Mouse (Mus musculus): ENCODE measurements around the gene Vmn1r207-ps. TPM values are rescaled to one million over a fixed set of nuclear protein-coding genes. Genes with fewer than 3 reads are reported as not detected.
"Not testable (repeated sequence)": the region's sequence is repeated elsewhere in the genome, so short reads cannot be mapped to it uniquely, and the experiment has no call there.

Gene Vmn1r207-ps
- not detected in 2 replicates for total RNA-seq (2021)
- long read RNA-seq = 0 reads

DNA sequence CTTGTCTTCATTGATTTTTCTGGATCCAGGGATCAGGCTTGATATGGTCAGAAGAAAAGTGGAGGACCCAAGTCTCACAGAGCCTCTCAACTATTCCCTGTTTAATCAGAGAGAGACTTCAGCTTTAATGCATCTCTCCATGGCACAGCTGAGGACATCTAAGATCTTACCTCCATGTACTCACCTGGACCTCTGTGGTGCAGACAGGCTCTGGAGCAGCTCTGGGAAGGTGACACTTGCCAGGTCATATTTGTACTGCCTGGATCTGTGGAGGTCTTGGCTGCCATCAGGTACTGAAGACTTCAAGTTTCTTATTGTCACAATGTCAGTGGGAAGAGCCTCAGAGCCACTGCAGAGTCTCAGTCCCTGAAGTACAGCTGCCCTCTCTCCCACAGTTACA, at the start of gene Vmn1r207-ps:
Gene Vmn1r207-ps, minus strand, starts transcription at position 101 of the 400 bp plus-strand sequence.
- not testable (repeated sequence) for DNase-seq

DNA sequence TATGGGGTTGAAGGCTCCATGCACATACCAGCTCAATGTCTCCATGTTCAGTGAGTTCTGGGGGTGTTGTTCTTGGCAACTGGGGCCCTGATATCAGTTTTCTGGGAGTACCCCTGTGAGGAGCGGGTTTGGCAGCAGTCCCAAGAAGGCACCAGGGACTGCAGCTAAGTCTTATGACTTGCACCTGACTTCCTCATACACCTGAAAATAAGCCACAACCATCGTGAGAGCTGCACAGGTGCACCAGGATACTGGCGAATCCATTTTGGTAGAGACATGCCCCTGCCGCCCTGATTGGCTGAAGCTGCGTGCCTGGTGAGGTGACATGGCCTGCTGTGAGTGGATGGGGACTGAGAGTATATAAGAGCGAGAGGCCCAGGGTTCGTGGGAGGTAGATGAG, 47.9 kb upstream of the Vmn1r207-ps start, which contains the start of gene Vmn1r208:
Gene Vmn1r208, minus strand, starts transcription at position 101 of the 400 bp plus-strand sequence.
- not testable (repeated sequence) for DNase-seq

DNA sequence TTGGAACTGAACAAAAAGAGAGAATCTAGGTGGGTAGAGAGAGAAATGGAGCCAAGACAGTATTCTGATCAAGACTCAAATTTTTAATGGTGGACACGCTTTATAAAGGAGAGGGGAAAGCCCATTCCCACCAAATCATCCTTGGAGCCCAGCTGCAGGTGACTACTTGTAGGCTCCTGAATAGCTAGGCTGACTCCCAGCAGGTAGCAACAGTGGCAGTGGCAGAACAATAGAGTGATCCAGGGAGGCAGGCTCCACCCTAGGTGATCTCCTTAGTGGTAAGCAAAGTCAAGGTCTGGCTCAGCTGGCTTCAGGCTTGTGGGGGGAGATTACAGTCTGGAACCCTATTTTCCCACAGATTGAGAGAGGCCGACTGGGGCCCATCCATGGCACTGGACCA, 42.2 kb upstream of the Vmn1r207-ps start:
- DNase-seq = not testable (repeated sequence)

DNA sequence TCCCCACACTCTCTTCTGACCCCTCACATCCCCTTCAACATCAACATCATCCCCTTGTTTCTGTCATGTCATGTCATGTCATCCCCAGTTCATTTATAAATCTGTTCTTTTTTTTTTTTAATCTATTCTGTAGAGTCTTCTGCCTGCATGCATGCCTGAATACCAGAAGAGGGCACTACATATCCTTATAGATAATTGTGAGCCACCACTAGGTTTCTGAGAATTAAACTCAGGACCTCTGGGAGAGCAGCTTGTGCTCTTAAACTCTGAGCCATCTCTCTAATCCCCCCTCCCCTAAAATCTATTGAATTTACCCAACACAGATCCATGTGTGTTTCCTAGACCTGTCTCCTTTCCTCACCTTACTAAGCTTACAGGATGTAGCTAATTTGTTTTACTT, 18.1 kb upstream of the Vmn1r207-ps start:
- no peak for DNase-seq

DNA sequence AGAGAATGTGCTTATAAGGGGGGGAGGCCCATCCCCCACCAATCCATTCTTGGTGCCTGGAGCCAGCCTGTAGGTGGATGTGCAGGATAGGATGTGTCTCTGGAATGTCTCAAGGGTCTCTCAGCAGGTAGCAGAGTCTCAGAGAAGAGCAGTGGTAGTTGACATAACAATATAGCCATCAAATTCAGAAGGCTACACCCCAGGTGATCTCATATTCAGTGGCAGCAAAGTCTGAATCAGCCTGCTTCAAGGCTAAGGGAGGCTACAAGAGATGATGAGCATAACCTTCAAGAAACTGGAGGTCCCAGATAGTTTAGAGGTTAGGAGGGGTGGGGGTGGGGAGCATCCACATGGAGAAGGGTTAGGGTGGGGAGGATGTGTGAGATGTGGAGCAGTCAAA, 22.5 kb downstream of the Vmn1r207-ps start:
- DNase-seq = not testable (repeated sequence)

DNA sequence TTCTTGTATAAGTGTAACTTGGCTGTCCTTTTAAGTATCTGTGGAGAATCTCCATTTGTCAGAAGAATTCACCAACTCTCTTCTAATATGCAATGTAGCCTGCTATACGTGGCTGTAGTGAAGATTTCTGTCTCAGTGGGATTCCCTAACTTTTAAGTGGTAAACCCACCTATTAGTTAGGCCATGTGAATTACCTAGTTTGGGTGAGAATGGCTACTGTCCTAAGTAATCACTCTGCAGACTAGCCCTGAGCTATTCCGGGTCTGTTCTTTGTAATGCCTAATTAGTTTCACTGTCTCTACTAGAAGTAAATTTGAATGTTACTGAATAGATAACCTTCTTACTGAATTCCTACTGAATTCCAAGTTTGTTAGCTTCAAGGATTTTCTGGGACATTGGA, 26.5 kb downstream of the Vmn1r207-ps start:
- DNase-seq = not testable (repeated sequence)

Other genes starting within 250 kb of the Vmn1r207-ps start
- gene Vmn1r202, start 224.2 kb downstream of the Vmn1r207-ps start, total RNA-seq (2021) = 0.06 and 0.14 TPM in 2 replicates
- gene Vmn1r203, start 211.5 kb downstream of the Vmn1r207-ps start, total RNA-seq (2021) = not detected in 2 replicates
- gene Vmn1r204, start 176.4 kb downstream of the Vmn1r207-ps start, total RNA-seq (2021) = not detected in 2 replicates
- gene Vmn1r205, start 136.6 kb downstream of the Vmn1r207-ps start, total RNA-seq (2021) = not detected in 2 replicates
- not detected in 2 replicates for gene Vmn1r206, start 105.4 kb downstream of the Vmn1r207-ps start, total RNA-seq (2021)
- gene Vmn1r208, start 47.8 kb upstream of the Vmn1r207-ps start, total RNA-seq (2021) = not detected in 2 replicates
- gene Vmn1r209, start 80.1 kb upstream of the Vmn1r207-ps start, total RNA-seq (2021) = 0.06 TPM in 1 of 2 replicates, not detected in the other
- gene Vmn1r210, start 101.7 kb upstream of the Vmn1r207-ps start, total RNA-seq (2021) = not detected in 2 replicates
- gene Vmn1r211, start 127.9 kb upstream of the Vmn1r207-ps start, total RNA-seq (2021) = not detected in 2 replicates
- not detected in 2 replicates for gene Vmn1r212, start 154.6 kb upstream of the Vmn1r207-ps start, total RNA-seq (2021)

Measured in adrenal gland, postnatal 25 days (tissue).